Mouse (Mus musculus) brain, adult 2 months (tissue): ENCODE data around the gene Tgfbi.

Experiments used
- DNase-seq: peaks from one replicate; pipeline ENCODE4 v3.0.0; 2011; ENCODE audit warnings: low read depth, low spot score

The Tgfbi gene

DNA sequence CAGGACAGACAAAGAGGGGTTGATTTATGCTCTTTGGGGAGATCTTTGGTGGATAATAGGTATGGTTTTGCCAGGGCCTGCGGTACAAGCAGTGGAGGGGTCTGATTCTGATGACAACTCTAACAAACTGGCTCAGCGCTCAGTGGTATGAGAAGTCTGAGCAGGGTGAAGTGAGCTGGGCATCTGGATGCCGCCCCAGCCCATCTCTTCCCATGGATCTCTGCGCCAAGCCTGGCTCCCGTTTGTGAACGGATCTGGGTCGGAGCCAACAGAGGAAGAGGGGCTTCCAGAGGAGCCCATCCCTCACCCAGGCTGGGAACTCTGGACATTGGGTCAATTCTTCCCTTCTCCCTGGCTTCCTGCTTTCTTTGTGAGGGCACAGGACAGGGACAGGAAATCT is 74.0 kb downstream of the Tgfbi start:
- DNase-seq: no peak
